Mouse (Mus musculus): ENCODE measurements at regions not wholly inside any gene's neighbourhood (a gene's known extent, or its start where the extent isn't known, plus 50 kb on each side); places are given as distances from the start of the nearest gene placed in this dataset.

DNA sequence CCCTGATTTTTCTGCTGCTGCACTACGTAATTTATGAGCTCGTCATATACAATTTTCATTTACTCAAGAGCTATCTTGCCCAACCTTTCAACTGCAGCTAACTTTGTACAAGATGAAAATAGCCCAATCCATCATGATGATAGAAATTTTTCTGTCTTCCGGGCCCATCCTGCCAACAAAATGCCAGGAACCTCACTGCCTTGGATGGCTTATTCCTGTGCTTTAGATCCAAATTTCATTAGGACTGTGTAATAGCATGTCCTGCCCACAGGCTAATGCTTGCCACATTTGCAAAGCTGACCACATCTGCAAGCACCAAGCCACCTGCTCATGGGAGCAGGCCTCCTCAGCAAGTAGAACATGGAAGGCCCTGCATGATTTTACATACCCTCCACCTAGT lies 105.7 kb upstream of the Rgma start:
- no peak for TF ChIP-seq E2F4 (IDR thresholded peaks at IDR 0.05; ENCODE audit: insufficient read depth)
- no peak for TF ChIP-seq POLR2A (IDR thresholded peaks at IDR 0.05; ENCODE audit: insufficient read length, low read depth)
- no peak for TF ChIP-seq TCF12 (IDR thresholded peaks at IDR 0.05; ENCODE audit: insufficient read depth, poor library complexity, severe bottlenecking)
- no peak for TF ChIP-seq POLR2AphosphoS2 (IDR thresholded peaks at IDR 0.05; ENCODE audit: insufficient read length, low read depth)
- TF ChIP-seq MAX (IDR thresholded peaks at IDR 0.05; ENCODE audit: low read depth) = no peak
- TF ChIP-seq MYOD1 (IDR thresholded peaks at IDR 0.05; ENCODE audit: control insufficient read depth in 1 of 3, insufficient read length in 2 of 3, low read depth in 2 of 3) = peak in 2 of 3 experiments; percentile 24 to 31
- no peak for TF ChIP-seq USF1 (IDR thresholded peaks at IDR 0.05; ENCODE audit: low read depth)
